Mouse (Mus musculus): Measurements from ENCODE around the gene Treml2. TPM values are rescaled to one million over a fixed set of nuclear protein-coding genes. Genes with fewer than 3 reads are reported as not detected.

Treml2 gene
- total and polyA plus RNA-seq, 3 experiments: 0.91 to 3.1 (median 2.4) TPM

DNA sequence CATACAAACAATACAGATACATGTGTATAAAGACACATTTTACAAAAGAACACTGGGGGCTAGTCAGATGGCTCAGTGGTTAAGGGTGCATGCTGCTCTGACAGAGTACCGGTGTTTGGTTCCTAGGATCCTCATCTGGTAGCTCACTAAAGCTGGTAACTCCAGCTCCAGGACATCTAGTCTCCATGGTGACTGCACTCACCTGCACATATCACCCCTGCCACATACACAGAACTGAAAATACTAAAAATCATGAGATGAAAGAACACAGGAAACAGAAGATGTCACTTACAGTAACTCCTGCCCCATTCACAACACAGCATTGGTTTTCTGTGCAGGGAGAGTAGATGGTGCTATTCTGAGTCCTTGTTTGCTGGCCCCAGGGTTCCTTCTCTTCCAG is 19.4 kb downstream of the Treml2 start:
- TF ChIP-seq POLR2A (IDR thresholded peaks at IDR 0.05; ENCODE audit: insufficient read depth, low read depth, low read length): no peak
- TF ChIP-seq CTCF (IDR thresholded peaks at IDR 0.05): no peak
- TF ChIP-seq EP300 (IDR thresholded peaks at IDR 0.05; ENCODE audit: insufficient read depth, low read depth, low read length): no peak
- no peak for DNase-seq

DNA sequence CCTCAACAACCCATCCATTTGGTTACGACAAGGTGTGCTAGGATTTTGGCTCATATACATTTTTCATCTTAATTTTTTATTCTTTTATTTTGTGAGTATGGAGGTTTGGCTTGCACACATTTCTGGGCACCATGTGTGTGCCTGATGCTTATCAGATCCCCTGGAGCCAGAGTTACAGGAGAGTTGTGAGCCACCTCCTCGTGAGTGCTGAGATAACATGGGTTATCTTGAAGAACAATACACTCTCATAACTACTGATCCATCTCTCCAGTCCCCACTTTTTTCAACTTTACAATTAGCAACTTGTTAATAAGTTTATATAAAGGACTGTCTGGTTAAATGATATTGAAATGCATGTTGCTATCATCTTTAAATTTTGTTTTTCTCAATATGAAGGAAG is 22.0 kb downstream of the Treml2 start:
- Histone ChIP-seq H3K36me3 (ENCODE audit: control insufficient read depth, insufficient read depth, low read length) (no peaks in the 10 kb centered on the region), H3K9ac (ENCODE audit: low read depth, low read length) (no peak overlapping the region), H3K79me2 (replicated peaks; ENCODE audit: control insufficient read depth, insufficient read depth, low read length) (no peaks in the 10 kb centered on the region), H3K4me3 (no peak overlapping the region), H3K27ac (no peak overlapping the region), H3K27me3 (ENCODE audit: control insufficient read depth, insufficient read depth, low read length) (no peaks in the 10 kb centered on the region), H3K4me1 (ENCODE audit: control insufficient read depth, insufficient read depth, low read length) (no peaks in the 10 kb centered on the region)
- TF ChIP-seq EP300 (IDR thresholded peaks at IDR 0.05; ENCODE audit: insufficient read depth, low read depth, low read length) (no peak), POLR2A (IDR thresholded peaks at IDR 0.05; ENCODE audit: insufficient read depth, low read depth, low read length) (no peak), CTCF (IDR thresholded peaks at IDR 0.05) (no peak)
- intact Hi-C loops (cut with DNase I): no loop called here
- no peak for DNase-seq
- 59% methylated on average over 2 of the region's 2 CpGs for WGBS

More for the DNA sequence above, 19.4 kb downstream of the Treml2 start:
- WGBS: 97% methylated on average over 1 of the region's 1 CpGs
- Histone ChIP-seq H3K4me1 (ENCODE audit: control insufficient read depth, insufficient read depth, low read length) (no peaks in the 10 kb centered on the region), H3K36me3 (ENCODE audit: control insufficient read depth, insufficient read depth, low read length) (no peaks in the 10 kb centered on the region), H3K9ac (ENCODE audit: low read depth, low read length) (no peak overlapping the region), H3K27ac (no peak overlapping the region), H3K79me2 (replicated peaks; ENCODE audit: control insufficient read depth, insufficient read depth, low read length) (no peaks in the 10 kb centered on the region), H3K4me3 (no peak overlapping the region), H3K27me3 (ENCODE audit: control insufficient read depth, insufficient read depth, low read length) (no peaks in the 10 kb centered on the region)
- intact Hi-C loops (cut with DNase I): no loop called here

DNA sequence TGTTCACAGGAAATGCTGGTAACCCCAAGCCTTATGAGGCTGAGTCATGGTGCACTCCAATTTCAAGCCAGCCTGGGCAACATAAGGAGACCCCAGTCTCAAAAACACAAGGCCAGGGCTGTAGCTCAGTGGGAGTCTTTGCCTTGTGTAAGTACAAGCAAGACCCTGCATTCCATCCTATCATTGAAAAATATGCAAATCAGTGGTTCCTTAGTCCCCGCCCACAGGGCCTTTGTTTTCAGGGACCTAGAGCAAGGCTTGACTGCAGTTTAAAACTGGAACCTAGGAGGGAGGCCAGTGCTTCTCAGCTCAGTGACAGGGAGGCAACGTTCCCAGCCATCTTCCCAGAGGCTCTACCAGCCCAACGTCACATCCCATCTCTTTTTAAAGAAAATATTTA is 23.9 kb downstream of the Treml2 start:
- Histone ChIP-seq H3K36me3 (ENCODE audit: control insufficient read depth, insufficient read depth, low read length) (no peaks in the 10 kb centered on the region), H3K27ac (no peak overlapping the region), H3K4me3 (no peak overlapping the region), H3K27me3 (ENCODE audit: control insufficient read depth, insufficient read depth, low read length) (no peaks in the 10 kb centered on the region), H3K79me2 (replicated peaks; ENCODE audit: control insufficient read depth, insufficient read depth, low read length) (no peaks in the 10 kb centered on the region), H3K9ac (ENCODE audit: low read depth, low read length) (no peak overlapping the region), H3K4me1 (ENCODE audit: control insufficient read depth, insufficient read depth, low read length) (no peaks in the 10 kb centered on the region)
- intact Hi-C loops (cut with DNase I): no loop called here
- no peak for DNase-seq
- WGBS: 69% methylated on average over 3 of the region's 3 CpGs
- TF ChIP-seq CTCF (IDR thresholded peaks at IDR 0.05) (no peak), POLR2A (IDR thresholded peaks at IDR 0.05; ENCODE audit: insufficient read depth, low read depth, low read length) (no peak), EP300 (IDR thresholded peaks at IDR 0.05; ENCODE audit: insufficient read depth, low read depth, low read length) (no peak)

DNA sequence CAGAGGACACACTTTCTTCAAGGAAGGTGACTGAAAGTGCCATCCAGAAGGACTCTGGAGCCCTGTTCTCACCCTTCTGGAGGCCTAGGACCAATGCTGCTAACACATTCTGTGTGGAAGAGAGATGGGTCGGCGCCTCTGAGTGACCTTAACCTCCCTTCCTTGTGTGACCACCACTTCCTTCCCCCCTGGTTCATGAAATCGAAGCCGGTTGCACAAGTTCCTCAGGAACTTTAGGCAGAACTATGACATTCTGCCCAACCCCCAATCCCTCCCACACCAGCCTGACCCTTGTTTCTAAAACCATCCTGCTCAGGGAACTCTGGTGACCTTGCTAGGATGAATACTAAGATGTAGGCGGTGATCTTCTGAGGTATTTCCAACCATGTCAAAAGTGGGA is 25.0 kb downstream of the Treml2 start:
- TF ChIP-seq EP300 (IDR thresholded peaks at IDR 0.05; ENCODE audit: insufficient read depth, low read depth, low read length): no peak
- TF ChIP-seq POLR2A (IDR thresholded peaks at IDR 0.05; ENCODE audit: insufficient read depth, low read depth, low read length): no peak
- TF ChIP-seq CTCF (IDR thresholded peaks at IDR 0.05): no peak
- Histone ChIP-seq H3K9ac (ENCODE audit: low read depth, low read length) (no peak overlapping the region), H3K79me2 (replicated peaks; ENCODE audit: control insufficient read depth, insufficient read depth, low read length) (no peaks in the 10 kb centered on the region), H3K36me3 (ENCODE audit: control insufficient read depth, insufficient read depth, low read length) (no peaks in the 10 kb centered on the region), H3K27me3 (ENCODE audit: control insufficient read depth, insufficient read depth, low read length) (no peaks in the 10 kb centered on the region), H3K4me3 (no peak overlapping the region), H3K27ac (no peak overlapping the region), H3K4me1 (ENCODE audit: control insufficient read depth, insufficient read depth, low read length) (no peaks in the 10 kb centered on the region)
- WGBS: 66% methylated on average over 5 of the region's 5 CpGs
- intact Hi-C loops (cut with DNase I): no loop called here
- peak in 1 of 2 experiments; percentile 17 for DNase-seq

DNA sequence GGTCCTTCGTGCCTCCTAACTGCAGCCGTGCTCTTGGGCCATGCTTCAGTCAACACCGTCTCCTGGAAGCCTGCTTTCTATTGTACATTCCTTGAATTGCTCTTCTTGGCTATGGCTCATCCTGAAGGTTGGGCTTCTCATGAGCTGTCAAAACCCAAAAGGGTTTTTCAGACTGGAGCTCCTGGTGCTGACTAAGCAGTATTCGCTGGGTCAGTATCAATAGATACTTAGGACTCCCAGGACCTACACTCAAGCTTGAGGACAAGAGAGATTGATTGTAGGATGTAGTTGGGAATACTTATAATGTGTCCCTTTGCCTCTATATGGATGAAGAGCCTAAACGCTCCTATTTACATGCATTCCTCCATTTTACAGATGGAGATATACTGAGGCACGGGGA is 25.8 kb downstream of the Treml2 start:
- TF ChIP-seq CTCF (IDR thresholded peaks at IDR 0.05) (no peak), EP300 (IDR thresholded peaks at IDR 0.05; ENCODE audit: insufficient read depth, low read depth, low read length) (no peak), POLR2A (IDR thresholded peaks at IDR 0.05; ENCODE audit: insufficient read depth, low read depth, low read length) (no peak)
- no peak for DNase-seq
- H3K4me3 ChIP-seq: no peak overlapping the region
- no peaks in the 10 kb centered on the region for H3K36me3 ChIP-seq (ENCODE audit: control insufficient read depth, insufficient read depth, low read length)
- H3K79me2 ChIP-seq (replicated peaks; ENCODE audit: control insufficient read depth, insufficient read depth, low read length): no peaks in the 10 kb centered on the region
- no peaks in the 10 kb centered on the region for H3K4me1 ChIP-seq (ENCODE audit: control insufficient read depth, insufficient read depth, low read length)
- intact Hi-C loops (cut with DNase I): no loop called here
- H3K27me3 ChIP-seq (ENCODE audit: control insufficient read depth, insufficient read depth, low read length): no peaks in the 10 kb centered on the region
- no peak overlapping the region for H3K9ac ChIP-seq (ENCODE audit: low read depth, low read length)
- no peak overlapping the region for H3K27ac ChIP-seq
- WGBS: 91% methylated on average over 6 of the region's 6 CpGs

DNA sequence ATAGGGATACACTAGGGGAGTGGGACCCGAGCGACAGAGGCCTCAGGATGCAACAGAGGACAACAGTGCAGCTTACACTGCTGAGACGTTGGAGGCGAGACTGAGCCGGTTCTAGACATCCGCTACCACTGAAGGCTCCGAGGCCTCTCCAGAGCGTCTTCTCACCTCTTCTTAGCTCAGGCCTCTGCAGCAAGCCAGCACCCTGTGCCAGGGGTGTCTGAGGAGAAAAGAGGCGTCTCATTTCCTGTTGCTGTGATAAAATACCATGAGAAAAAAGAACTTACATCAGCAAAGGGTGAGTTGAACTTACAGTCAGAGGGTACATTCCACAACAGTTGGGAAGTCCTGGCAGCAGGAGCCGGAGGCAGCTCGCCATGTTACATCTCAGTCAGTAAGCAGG is 26.3 kb downstream of the Treml2 start:
- H3K36me3 ChIP-seq (ENCODE audit: control insufficient read depth, insufficient read depth, low read length): no peaks in the 10 kb centered on the region
- no peaks in the 10 kb centered on the region for H3K27me3 ChIP-seq (ENCODE audit: control insufficient read depth, insufficient read depth, low read length)
- H3K27ac ChIP-seq: no peak overlapping the region
- intact Hi-C loops (cut with DNase I): no loop called here
- TF ChIP-seq EP300 (IDR thresholded peaks at IDR 0.05; ENCODE audit: insufficient read depth, low read depth, low read length) (no peak), CTCF (IDR thresholded peaks at IDR 0.05) (no peak), POLR2A (IDR thresholded peaks at IDR 0.05; ENCODE audit: insufficient read depth, low read depth, low read length) (no peak)
- no peak overlapping the region for H3K4me3 ChIP-seq
- WGBS: 78% methylated on average over 11 of the region's 11 CpGs
- no peak overlapping the region for H3K9ac ChIP-seq (ENCODE audit: low read depth, low read length)
- H3K4me1 ChIP-seq (ENCODE audit: control insufficient read depth, insufficient read depth, low read length): no peaks in the 10 kb centered on the region
- no peak for DNase-seq
- no peaks in the 10 kb centered on the region for H3K79me2 ChIP-seq (replicated peaks; ENCODE audit: control insufficient read depth, insufficient read depth, low read length)

Measured in heart, adult 2 months (tissue).